Mouse (Mus musculus): ENCODE measurements around the gene Nlrc3.
A peak's percentile ranks its signal among the peaks of the same experiment; 100 is the strongest.

The Nlrc3 gene

DNA sequence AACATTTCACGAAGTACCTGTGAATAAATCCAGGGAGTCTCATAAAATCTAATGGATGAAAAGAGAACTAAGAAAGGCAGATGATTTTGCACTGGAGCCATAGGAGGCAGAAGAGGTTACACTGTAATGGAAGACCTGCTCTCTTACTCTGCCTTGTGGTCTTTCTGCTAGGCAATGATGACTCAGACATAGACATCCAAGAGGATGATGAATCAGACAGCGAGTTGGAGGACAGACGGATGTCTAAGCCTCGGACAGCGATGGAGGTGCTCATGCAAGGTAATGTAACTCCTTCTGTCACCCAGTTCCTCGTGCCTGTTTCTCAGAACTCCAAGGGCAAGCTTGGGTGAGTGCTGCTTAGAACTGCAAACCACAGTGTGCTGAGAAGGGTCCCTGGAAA is 42.9 kb downstream of the Nlrc3 start:
- peak; percentile 42 for DNase-seq (ENCODE audit: extremely low read depth, insufficient read length, low spot score)

DNA sequence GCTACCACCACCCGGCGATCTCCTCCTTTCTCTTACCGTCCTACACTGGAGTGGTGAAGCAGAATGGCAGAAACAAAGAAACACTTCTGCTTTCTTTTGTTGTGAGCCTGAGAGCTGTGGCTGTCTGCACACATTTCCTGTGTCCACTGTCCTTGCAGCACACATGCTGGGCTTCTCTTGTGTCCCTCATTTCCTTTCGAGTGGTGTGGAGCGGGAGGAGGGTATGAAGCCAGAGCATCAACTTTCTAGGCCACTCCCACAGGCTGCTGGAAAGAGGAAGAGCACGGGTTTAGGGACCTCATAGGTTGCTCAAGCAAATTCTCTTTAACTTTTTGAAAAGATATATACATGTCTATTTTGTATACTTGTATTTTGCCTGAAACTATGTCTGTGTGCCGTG is 47.3 kb downstream of the Nlrc3 start:
- no peak for DNase-seq (ENCODE audit: extremely low read depth, insufficient read length, low spot score)

DNA sequence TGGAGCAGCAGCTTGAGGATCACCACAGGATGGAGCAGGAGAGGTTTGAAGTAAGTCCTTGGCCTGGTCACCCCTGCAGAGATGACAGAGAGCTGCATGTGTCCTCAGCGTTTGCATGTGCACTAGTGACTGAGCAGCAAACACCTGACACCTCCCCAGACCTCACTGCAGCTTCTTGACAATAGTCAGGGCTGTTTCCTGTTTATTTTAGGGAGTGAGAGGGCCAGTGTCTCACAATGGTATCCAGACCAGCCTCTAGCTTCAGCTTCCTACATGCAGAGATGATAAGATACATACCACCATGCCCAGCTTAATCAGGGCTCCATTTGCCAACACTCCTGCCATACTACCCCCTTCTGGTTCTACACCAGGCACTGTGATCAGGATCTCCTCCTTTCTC is 47.9 kb downstream of the Nlrc3 start:
- no peak for DNase-seq (ENCODE audit: extremely low read depth, insufficient read length, low spot score)

DNA sequence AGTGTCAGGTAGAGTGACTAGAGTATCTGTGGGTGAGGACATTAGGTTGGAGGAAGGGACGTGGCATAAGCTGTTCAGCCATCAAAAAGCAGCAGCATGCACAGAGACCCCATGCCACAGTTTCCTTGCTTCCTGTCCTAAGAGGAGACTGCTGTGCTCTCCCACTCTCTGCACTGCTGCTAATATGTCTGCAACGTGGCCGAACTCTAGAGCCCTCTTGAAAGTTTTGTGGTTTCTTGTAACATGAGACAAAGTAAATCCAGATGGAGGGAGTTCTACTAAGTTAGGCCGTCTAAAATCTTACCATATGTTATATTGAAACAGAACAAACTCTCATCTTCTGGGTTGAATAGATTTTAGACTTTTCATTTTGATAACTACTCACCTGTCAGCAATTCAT is 52.5 kb downstream of the Nlrc3 start:
- no peak for DNase-seq (ENCODE audit: extremely low read depth, insufficient read length, low spot score)

DNA sequence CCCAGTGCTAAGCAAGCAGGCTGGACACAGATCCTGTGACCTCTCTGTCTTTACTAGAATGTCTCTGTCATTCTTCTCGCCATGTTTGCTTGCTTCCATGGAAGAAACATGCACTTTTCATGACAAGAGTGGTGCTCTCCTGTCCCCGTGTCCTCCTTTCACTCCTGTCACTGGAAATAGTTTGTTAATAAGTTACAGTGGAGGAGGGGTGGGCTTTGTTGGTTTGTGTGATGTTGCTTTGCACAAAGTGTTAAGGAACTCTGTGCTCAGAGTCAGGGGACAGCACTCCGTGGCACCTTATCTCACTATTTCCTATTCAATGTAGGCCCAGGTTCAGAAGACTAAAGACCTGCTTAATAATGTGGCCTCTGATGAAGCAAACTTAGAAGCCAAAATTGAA is 52.9 kb downstream of the Nlrc3 start:
- no peak for DNase-seq (ENCODE audit: extremely low read depth, insufficient read length, low spot score)

DNA sequence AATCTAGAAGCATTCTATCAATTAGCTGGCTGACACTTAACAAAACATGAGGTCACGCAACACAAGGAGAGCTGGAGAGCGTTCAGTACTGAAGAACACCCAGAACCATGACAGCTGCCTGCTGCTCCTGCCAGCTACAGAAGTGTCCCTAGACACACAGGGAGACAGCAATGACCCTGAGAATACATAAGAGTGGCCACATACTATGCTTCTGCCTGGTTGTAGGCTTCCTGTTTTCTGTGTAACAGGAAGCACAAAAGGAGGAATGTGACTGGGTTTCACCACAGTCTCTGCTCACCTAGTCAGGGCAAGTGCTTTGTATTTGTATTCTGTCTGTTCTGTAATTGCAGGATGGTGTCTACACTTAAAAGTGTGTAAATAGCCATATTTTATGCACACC is 55.7 kb downstream of the Nlrc3 start:
- no peak for DNase-seq (ENCODE audit: extremely low read depth, insufficient read length, low spot score)

DNA sequence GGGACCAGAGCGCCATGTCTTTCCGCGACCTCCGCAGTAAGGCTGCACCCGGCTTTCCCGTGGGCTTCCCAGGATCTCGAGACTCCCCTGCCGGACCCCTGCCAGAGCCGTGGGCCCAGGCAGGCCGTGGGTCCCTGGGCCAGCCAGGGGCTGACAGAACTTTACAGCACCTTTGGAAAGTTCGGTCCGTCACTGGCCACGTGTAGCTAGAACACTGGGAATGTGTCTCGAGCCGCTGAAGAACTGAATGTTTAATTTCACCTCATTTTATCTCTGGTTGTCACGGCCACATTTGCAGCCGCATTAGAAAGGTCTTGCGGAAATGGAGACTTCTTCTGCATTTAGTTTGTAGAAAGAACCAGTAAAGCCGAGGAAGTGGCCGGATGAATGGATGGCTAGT is 67.3 kb downstream of the Nlrc3 start:
- no peak for DNase-seq (ENCODE audit: extremely low read depth, insufficient read length, low spot score)

DNA sequence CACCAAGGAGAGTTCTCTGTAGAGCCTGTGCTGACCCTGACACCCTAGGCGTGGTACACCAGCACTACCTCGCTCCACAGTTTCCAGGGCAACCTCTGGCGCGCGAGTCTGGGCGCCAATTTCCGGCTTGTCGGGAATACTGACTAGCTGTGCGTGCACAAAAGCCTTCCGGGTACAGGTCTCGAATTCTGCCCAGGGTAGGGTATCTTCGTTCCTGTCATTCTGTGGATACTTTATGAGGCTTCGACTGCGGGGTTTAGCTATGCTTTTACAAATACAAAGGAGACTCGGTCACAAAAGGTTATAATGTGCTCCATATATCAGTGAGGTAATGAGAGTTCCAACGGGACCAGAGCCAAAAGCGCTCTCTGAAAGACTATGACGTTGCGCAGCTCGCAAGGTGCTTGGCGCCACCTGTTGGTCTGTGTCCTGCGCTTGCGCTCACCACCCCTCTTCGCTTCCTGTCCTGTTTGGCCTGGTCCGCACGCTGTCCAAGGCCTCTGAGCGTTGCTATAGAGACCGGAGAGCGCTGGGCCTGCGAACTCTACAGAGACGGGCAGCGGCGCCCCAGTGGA is 67.8 kb downstream of the Nlrc3 start, which contains the start of the genes 1700037C18Rik and Cluap1:
Gene 1700037C18Rik (minus strand): TSS at position 153 of the 575 bp plus-strand sequence.
Gene Cluap1 (plus strand): TSS at position 265 of the 575 bp plus-strand sequence.
- peak; percentile 89 for DNase-seq (ENCODE audit: extremely low read depth, insufficient read length, low spot score)

DNA sequence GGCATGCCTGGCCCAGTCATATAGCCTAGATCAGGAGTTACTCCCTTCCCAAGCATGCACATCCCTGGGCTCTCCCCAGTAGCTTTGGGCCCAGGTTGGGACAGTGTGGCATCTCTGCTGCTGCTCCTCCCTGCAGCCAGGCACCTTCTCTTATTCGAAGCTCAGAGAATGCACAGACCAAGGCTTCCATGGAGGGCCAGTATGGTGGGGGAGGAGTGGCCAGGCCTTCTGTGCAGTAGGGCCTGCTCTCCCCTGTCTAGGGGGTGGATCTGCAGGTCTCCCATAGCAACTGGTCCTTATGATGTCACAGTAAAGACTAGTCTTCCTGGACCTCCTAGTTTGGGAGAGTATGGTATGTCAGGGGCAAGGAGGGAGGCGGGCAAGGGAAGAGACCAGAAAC is 69.0 kb downstream of the Nlrc3 start:
- DNase-seq (ENCODE audit: extremely low read depth, insufficient read length, low spot score): no peak

DNA sequence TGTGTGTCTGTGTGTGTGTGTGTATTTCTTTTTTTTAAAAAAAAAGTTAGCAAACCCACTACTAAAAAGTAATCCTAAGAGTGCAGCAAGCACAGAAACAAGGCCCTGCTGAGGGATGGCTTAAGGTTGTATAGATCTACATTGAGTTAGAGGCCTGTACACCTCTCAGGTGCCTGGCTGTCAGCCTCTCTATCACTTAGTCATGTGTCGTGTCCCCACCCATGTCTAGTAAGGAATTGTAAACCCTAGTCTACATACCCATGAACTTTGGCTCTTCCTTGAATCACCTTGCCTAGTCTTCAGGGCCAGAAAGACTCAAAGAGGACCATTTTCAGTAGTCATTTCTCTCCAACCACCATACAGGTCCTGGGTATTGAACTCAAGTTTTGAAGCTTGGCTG is 79.9 kb downstream of the Nlrc3 start:
- DNase-seq (ENCODE audit: extremely low read depth, insufficient read length, low spot score): no peak

DNA sequence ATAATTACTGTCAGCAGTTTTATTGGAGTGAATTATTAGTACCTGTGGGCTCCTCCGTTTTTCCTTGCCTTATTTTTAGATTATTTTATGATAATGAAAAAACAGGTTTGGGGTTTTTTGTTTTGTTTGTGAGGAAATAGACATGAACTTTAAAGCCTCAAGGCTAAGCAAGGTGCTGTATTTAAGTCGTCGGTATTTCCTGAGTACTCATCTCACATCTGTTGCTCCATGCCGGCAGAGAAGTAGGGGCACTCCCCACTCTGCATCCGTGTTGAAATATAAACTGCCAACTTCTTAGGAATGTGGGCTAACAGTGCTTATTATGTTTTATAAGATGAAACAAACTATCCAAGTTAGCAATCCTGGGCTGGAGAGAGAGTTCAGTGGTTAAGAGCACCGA is 80.4 kb downstream of the Nlrc3 start:
- DNase-seq (ENCODE audit: extremely low read depth, insufficient read length, low spot score): no peak

DNA sequence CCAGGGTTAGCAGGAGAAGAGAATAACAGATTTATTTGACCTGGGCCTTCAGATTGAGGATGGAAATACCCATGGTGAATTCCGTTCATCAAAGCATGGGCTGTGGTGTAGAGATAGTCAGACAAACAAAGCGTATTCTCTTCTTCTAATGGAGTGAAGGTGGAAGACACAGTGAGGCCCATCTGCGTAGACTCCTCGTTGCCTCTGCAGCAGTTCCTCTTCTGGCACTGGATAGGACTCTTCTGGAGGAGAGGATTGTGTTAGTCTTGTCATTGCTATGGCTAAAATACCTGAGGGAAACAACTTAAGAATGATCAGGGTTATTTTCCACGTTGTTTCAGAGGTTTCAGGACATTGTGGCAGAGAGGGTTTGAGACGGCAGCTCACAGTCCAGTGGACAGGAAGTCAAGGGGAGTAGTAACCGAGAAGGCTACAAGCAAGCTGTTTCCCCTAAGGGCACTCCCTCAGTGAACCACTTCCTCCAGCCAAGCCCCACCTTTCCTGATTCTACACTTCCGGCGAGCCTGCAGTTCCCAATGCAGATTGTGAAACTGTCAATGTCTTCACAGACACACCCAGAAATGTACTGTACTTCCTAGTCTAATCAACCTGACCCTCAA is 81.1 kb downstream of the Nlrc3 start:
- DNase-seq (ENCODE audit: extremely low read depth, insufficient read length, low spot score): no peak

All from 3134 (cell line).